Mouse (Mus musculus) heart, postnatal 0 days (tissue): ENCODE data around the gene Haus2.

Source experiments
- CTCF ChIP-seq: IDR thresholded peaks from 2 replicates; pipeline ENCODE4 v1.5.1; 2016; ENCODE audit warnings: antibody characterized with exemption, control low read depth, low read depth
- EP300 ChIP-seq: IDR thresholded peaks from 2 replicates; pipeline ENCODE4 v1.6.1; 2016; ENCODE audit warnings: antibody characterized with exemption, low read depth

- TF ChIP-seq CTCF (peak; percentile 14), EP300 (no peak)
Measured at GRCm38 (mm10) chr2:120619538-120619937, 10.4 kb downstream of the Haus2 start.
